Mouse (Mus musculus) hindbrain, embryonic 14.5 days (tissue): ENCODE measurements around the gene Chek2. TPM values are rescaled to one million over a fixed set of nuclear protein-coding genes. Genes with fewer than 3 reads are reported as not detected.

ENCODE experiments used
- ATAC-seq: fragments of 200-750 bp; cut with Nextera tagmentation; 2 replicates; pipeline ENCODE4 v1.8.0; 2017; ENCODE audit warnings: moderate number of reproducible peaks, mild to moderate bottlenecking, moderate TSS enrichment, moderate library complexity; ENCODE audit not compliant: low FRiP score
- DNase-seq: peaks from one replicate; pipeline ENCODE4 v3.0.0-alpha.2; 2015; ENCODE audit warnings: low spot score
- H3K27ac ChIP-seq: fragments of 300-500 bp; sonication (generic); 2 replicates; pipeline ENCODE4 v1.5.1; 2014; ENCODE audit warnings: mild to moderate bottlenecking, moderate library complexity
- H3K27me3 ChIP-seq: fragments of 300-500 bp; sonication (generic); 2 replicates; pipeline ENCODE4 v1.6.1; 2014; ENCODE audit warnings: mild to moderate bottlenecking, low read length, mixed read lengths; ENCODE audit not compliant: control insufficient read depth, insufficient read depth
- H3K36me3 ChIP-seq: fragments of 300-500 bp; sonication (generic); replicated peaks from 2 replicates; pipeline ENCODE4 v1.6.1; 2014; ENCODE audit not compliant: control insufficient read depth, insufficient read depth
- H3K4me1 ChIP-seq: fragments of 300-500 bp; sonication (generic); replicated peaks from 2 replicates; pipeline ENCODE4 v1.6.1; 2014; ENCODE audit warnings: antibody characterized with exemption, low read length, mixed read lengths; ENCODE audit not compliant: control insufficient read depth, insufficient read depth
- H3K4me2 ChIP-seq: fragments of 300-500 bp; sonication (generic); replicated peaks from 2 replicates; pipeline ENCODE4 v1.6.1; 2014; ENCODE audit warnings: mild to moderate bottlenecking, moderate library complexity
- H3K4me3 ChIP-seq: fragments of 300-500 bp; sonication (generic); replicated peaks from 2 replicates; pipeline ENCODE4 v1.5.1; 2014; ENCODE audit warnings: mild to moderate bottlenecking, low read length
- H3K9ac ChIP-seq: fragments of 300-500 bp; sonication (generic); 2 replicates; pipeline ENCODE4 v1.6.1; 2014
- H3K9me3 ChIP-seq: fragments of 300-500 bp; sonication (generic); 2 replicates; pipeline ENCODE4 v1.6.1; 2016; ENCODE audit warnings: low read length; ENCODE audit not compliant: control insufficient read depth
- WGBS: fragments of 180-500 bp; shearing (Covaris S2); extraction: QIAGEN DNeasy Blood & Tissue Kit; methylation state at CpG from one replicate; pipeline ENCODE4 v1.1.7; 2014; 5-methylcytosine and 5-hydroxymethylcytosine counted together
- polyA plus RNA-seq: library from polyadenylated mRNA; unstranded; fragments of >200 nt; fragmentation: Nextera tagmentation; extraction: Ambion mirVana; gene quantifications from 2 replicates; pipeline ENCODE4 v1.2.1, GENCODE M21; 2014

The Chek2 gene
- polyA plus RNA-seq, 1 experiment from 2014 or later, result 5.9 TPM

DNA sequence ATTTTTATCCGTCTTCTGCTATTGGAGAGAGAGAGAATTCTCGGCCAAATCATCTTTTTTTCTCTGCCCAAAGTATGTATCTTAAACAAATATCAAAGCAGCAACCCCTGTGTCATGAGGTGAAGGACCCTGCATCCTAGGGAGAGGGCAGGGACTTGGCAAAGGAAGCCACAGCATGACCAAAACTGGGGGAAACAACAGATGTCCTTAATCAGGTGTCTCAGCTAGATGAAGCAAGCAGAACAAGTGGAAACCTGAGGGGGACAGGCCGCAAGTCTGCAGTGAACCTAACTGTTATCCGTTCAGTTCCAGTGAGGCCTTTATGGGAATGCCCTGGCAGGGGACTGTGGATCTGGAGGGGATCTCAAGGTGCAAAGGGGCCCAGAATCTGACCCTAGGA is 32.3 kb upstream of the Chek2 start:
- H3K9me3 ChIP-seq, result no peaks in the 10 kb centered on the region
- H3K4me3 ChIP-seq, result peak overlapping the region; percentile 88
- DNase-seq, result no peak
- H3K9ac ChIP-seq, result peak overlapping the region; percentile 95
- no peak overlapping the region for H3K27ac ChIP-seq
- no peaks in the 10 kb centered on the region for H3K27me3 ChIP-seq
- 86% methylated on average over 4 of the region's 4 CpGs for WGBS
- H3K4me1 ChIP-seq, result peaks cover 30% of the 10 kb centered on the region
- H3K36me3 ChIP-seq, result peaks cover 28% of the 10 kb centered on the region; the same call in 1 of the 2 replicates
- H3K4me2 ChIP-seq, result peak overlapping the region; percentile 100
- ATAC-seq, result no peak

DNA sequence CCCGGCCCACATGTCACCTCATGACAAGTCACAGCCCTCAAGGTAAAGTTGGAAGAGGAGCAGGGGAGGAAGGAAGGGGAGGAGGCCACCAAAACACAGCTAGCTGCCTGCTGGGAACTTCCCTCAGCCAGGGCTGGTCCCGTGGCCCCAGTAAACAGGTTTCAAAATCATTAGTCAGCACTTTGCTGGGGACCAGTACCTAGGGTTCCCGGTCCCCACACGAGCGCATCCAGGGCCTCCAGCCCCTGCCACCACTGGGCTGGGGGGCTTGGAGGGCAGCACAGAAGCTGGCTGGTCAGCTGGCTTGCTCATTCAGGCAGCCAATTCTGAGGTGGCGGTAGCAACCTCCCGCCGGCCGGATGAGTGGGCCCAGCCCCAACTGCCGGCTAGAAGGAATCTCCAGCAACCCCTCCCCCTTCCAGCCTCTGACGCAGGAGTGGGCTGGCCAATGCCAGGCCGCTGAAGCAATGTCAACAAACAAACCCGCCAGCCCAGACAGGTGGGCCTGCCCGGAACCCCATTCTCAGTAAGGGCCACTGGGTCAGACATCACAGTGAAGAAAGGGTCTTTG is 31.6 kb upstream of the Chek2 start:
- Histone ChIP-seq H3K4me2 (peak overlapping the region; percentile 100), H3K36me3 (peaks cover 21% of the 10 kb centered on the region; the same call in 1 of the 2 replicates), H3K4me1 (peaks cover 30% of the 10 kb centered on the region), H3K4me3 (peak overlapping the region; percentile 88), H3K9ac (peak overlapping the region; percentile 95), H3K9me3 (no peaks in the 10 kb centered on the region), H3K27me3 (no peaks in the 10 kb centered on the region), H3K27ac (no peak overlapping the region; the same call in 1 of the 2 replicates)
- WGBS, result 2% methylated on average over 14 of the region's 14 CpGs
- DNase-seq (peak; percentile 78), ATAC-seq (peak; percentile 39; the same call in 1 of the 2 replicates)

DNA sequence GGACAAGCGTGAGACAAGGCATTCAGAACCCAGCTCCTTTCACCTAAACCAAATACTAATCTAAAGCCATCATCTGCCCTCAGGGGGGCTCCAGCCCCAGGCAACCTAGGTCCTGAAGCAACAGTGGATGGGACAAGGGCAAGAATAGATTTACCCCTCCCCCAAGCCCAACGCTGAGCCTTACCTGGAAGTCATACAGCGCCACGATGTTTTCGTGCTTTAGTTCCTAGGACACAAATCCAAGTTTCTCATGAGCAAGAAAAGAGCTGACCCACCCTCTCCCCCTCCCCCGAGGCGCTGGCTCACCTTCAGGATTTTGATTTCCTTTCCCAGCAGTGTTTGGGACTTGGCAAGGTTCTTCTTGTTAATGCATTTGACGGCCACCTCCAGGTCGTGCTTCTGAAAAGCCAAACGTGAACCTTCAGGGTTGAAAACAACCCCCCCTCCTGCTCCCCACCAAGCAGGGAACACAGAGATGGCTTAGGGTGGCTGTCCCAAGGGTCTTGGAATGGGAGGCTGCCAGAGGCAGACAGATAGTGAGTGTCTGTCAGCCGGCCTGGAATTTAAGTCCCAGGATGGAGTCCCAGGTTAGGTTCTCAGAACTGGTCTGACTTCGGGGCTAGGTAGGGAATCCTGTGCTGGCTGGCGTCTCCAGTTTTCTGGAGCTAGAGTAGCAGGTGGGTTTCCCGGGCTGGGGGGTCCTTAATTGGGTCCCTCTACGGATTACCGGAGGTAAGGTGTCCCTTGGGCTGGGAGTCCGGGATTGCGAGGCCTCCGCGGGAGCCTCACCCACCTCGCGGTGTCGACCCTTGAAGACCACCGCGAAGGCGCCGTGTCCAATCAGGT is 30.7 kb upstream of the Chek2 start:
- Histone ChIP-seq H3K4me3 (peak overlapping the region; percentile 88), H3K9me3 (no peaks in the 10 kb centered on the region), H3K27me3 (no peaks in the 10 kb centered on the region), H3K4me1 (peaks cover 30% of the 10 kb centered on the region), H3K27ac (peak overlapping the region; percentile 85), H3K36me3 (peaks cover 19% of the 10 kb centered on the region; the same call in 1 of the 2 replicates), H3K9ac (peak overlapping the region; percentile 95), H3K4me2 (peak overlapping the region; percentile 100)
- DNase-seq (no peak), ATAC-seq (peak; percentile 0; the same call in 1 of the 2 replicates)
- WGBS, result 2% methylated on average over 27 of the region's 27 CpGs

GRCm38 (mm10) chr5:110809667-110810325 is 30.0 kb upstream of the Chek2 start, which contains the start of gene Ulk1:
TSS of gene Ulk1 (minus strand) at chr5:110810097.
- Histone ChIP-seq H3K9ac (peak within 1 kb of the TSS; percentile 95), H3K9me3 (no peaks in the 10 kb centered on the region), H3K36me3 (peaks cover 13% of the 10 kb centered on the region; the same call in 1 of the 2 replicates), H3K27me3 (no peaks in the 10 kb centered on the region), H3K27ac (peak within 1 kb of the TSS; percentile 85), H3K4me3 (peak within 1 kb of the TSS; percentile 88), H3K4me1 (peaks cover 30% of the 10 kb centered on the region), H3K4me2 (peak within 1 kb of the TSS; percentile 100)
- DNase-seq (peak; percentile 98), ATAC-seq (peak; percentile 95)
- under 1% methylated on average over 74 of the region's 80 CpGs for WGBS

DNA sequence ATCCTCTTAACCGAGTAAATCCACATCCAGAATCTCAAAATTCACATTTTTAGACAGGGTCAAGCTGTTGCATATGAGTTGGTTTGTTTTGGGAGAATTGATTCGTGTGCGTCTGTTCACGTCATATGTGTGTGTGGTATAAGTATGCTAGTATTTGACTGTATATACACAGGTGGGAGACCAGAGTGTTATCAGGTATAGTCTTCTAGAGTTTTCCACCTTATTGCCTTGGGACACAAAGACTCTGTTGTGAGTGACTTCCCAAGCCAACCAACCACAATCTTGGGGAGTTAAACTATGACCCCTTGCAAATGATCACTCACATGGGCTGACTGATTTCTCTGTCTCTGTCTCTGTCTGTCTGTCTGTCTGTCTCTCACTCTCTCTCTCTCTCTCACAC is 15.4 kb upstream of the Chek2 start:
- H3K9me3 ChIP-seq, result no peaks in the 10 kb centered on the region
- H3K4me1 ChIP-seq, result no peaks in the 10 kb centered on the region
- no peak overlapping the region for H3K4me3 ChIP-seq
- no peaks in the 10 kb centered on the region for H3K36me3 ChIP-seq
- WGBS, result 91% methylated on average over 4 of the region's 4 CpGs
- ATAC-seq (no peak), DNase-seq (no peak)
- H3K9ac ChIP-seq, result no peak overlapping the region
- H3K27me3 ChIP-seq, result no peaks in the 10 kb centered on the region
- H3K4me2 ChIP-seq, result no peak overlapping the region
- H3K27ac ChIP-seq, result no peak overlapping the region

DNA sequence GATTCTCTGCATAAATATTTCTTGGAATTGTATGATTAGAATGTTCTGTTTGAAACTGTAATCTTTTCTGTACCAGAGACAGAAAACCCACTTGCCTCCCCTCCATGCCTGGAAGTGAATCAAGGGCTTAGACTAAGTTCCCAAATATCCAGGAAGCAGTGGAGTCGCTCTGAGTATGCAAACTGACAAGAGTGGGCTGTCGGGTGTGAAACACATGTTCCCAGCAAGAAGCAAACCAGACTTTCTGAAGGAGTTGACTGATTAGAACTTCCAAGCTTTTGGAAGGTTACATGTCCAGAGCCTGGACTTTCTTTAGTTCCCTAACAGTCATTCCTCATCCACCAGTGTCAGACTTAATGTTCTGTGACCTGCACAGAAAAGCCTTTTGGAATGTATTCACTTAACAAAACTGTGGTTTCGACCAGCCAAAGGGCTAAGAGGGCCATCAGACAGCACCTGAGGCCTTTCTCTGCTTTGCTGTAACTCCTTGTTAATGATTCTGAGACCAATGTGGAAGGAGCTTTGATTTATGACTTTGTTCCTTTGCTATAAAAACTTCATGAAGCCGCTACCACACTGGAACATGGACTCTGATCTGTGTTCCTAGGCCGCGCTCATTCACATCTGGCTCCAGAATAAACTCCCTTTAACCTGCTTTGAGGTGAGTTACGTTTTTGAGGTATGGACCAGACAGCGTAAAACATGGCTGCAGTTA is 12.8 kb upstream of the Chek2 start:
- Histone ChIP-seq H3K27ac (no peak overlapping the region), H3K36me3 (no peaks in the 10 kb centered on the region), H3K9me3 (no peaks in the 10 kb centered on the region), H3K4me2 (no peak overlapping the region), H3K27me3 (no peaks in the 10 kb centered on the region), H3K4me1 (no peaks in the 10 kb centered on the region), H3K9ac (no peak overlapping the region), H3K4me3 (no peak overlapping the region)
- WGBS, result 88% methylated on average over 8 of the region's 8 CpGs
- ATAC-seq (no peak), DNase-seq (no peak)

DNA sequence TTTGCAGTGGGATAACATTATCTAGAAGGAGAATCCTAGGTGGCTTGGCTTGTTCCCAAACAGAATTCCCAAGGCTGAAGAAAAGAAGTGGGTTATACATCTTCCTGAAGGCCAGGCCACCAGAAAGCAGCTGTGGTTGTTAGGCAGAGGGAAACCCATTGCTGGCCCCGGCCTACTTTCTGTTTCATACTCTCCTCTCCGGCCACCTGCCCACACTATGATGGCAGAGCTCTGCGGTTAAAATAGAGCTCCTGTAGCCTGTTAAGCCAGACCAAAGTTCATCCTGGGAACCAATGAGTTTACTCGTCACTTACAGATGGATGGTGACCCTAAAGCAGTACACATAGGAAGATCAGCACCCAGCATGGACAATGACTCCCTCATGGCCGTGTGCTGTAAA is 12.2 kb upstream of the Chek2 start:
- no peak overlapping the region for H3K4me2 ChIP-seq
- no peak overlapping the region for H3K27ac ChIP-seq
- ATAC-seq (no peak), DNase-seq (no peak)
- H3K4me1 ChIP-seq, result no peaks in the 10 kb centered on the region
- no peaks in the 10 kb centered on the region for H3K9me3 ChIP-seq
- no peak overlapping the region for H3K4me3 ChIP-seq
- no peaks in the 10 kb centered on the region for H3K27me3 ChIP-seq
- WGBS, result 96% methylated on average over 5 of the region's 5 CpGs
- H3K36me3 ChIP-seq, result no peaks in the 10 kb centered on the region
- no peak overlapping the region for H3K9ac ChIP-seq

- H3K4me2 ChIP-seq, result no peak overlapping the region
- H3K36me3 ChIP-seq, result no peaks in the 10 kb centered on the region
- 96% methylated on average over 5 of the region's 5 CpGs for WGBS
- ATAC-seq (no peak), DNase-seq (no peak)
- H3K4me1 ChIP-seq, result no peaks in the 10 kb centered on the region
- H3K4me3 ChIP-seq, result no peak overlapping the region
- H3K27me3 ChIP-seq, result no peaks in the 10 kb centered on the region
- H3K9ac ChIP-seq, result no peak overlapping the region
- no peaks in the 10 kb centered on the region for H3K9me3 ChIP-seq
- H3K27ac ChIP-seq, result no peak overlapping the region
Observed at GRCm38 (mm10) chr5:110831036-110831720, 8.6 kb upstream of the Chek2 start.
